Mouse (Mus musculus) olfactory bulb, adult 2 months (tissue): ENCODE measurements around the gene Auh.

Experiments used
- CTCF ChIP-seq: fragments of 200-500 bp; IDR thresholded peaks from 2 replicates; pipeline ENCODE4 v1.5.1; 2012; ENCODE audit warnings: low read depth, mild to moderate bottlenecking, low read length, moderate library complexity; ENCODE audit not compliant: insufficient read depth
- POLR2A ChIP-seq: fragments of 200-500 bp; IDR thresholded peaks from 2 replicates; pipeline ENCODE4 v1.6.1; 2012; ENCODE audit warnings: mild to moderate bottlenecking, low read depth, low read length, moderate library complexity; ENCODE audit not compliant: insufficient read depth

DNA sequence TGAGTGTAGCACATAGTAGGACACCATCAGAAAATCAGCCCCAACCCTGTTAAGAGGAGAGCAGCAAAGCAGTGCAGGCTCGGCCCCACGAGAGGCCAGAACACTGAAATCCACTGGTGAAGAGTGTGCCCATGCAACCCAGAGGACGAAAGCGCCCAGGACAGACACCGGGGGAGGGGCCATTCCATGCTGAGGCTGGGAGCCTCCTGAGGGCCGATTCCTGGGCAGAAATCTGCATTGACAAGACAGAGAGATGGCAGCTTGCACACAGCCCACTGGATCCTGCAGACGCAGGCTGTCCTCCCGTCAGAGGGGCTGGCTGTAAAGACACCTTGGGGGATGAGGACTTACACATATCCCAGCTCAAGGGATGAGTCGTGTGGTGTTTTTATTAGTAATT is 104.7 kb downstream of the Auh start:
- no peak for TF ChIP-seq CTCF
- TF ChIP-seq POLR2A, result no peak
